39 mouse cellular contexts compared by ENCODE assay signal in the genomic region with DNA sequence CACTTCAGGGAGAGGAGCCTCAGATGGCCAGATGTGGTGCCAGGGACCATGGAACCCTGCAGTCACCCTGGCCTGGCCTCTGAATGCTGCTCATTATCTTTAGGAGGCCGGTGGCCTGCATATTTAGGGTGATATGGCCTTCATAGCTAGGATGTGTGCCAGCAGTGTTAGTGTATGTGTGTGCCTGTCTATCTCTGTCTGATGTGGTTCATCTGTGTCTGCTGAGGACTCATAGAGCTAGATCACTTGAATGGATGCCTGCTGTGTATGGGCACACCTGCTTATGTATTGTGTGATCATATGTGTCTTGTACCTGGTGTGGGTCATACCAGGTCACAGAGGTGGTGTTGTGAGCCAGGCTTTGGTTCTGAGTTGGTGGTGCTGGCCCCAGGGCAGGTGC. TPM values are rescaled to one million over a fixed set of nuclear protein-coding genes. Genes with fewer than 3 reads are reported as not detected.
DNase-seq lines count a peak whose midpoint lies in the region; ATAC-seq and TF ChIP-seq lines count a peak whose summit lies in the region.
"Had no signal": no experiment of that assay in that cellular context is flagged by ENCODE, and none has a peak within 500 bp of the region (broad histone marks: within the 10 kb centered on the region; RNA-seq: fewer than 3 reads in every experiment).

No protein-coding gene starts in this region.

- DNase-seq in cerebellum, adult 9-11 months = peak; percentile 4
- no peak for DNase-seq in cerebellum, adult 2 months
- DNase-seq in kidney, adult 18-20 months = peak; percentile 21
- no peak for DNase-seq in adrenal gland, adult 2 months
- DNase-seq: adrenal gland, postnatal 10 days; cerebellum, postnatal 10 days; forebrain, postnatal 0 days; gastrocnemius, postnatal 10 days; heart, postnatal 10 days; kidney, adult 11 months; kidney, postnatal 36 days; layer of hippocampus, postnatal 36 days; left cerebral cortex, postnatal 4 days; lung, postnatal 4 days; midbrain, embryonic 14.5 days; right cerebral cortex, adult 18-20 months; right cerebral cortex, postnatal 4 days; thymus, adult 18-20 months; thymus, postnatal 25 days had no signal

- no peak overlapping the region for H3K9ac ChIP-seq in kidney, embryonic 16.5 days (replicated peaks; ENCODE audit: low read length)
- H3K9ac ChIP-seq in hindbrain, embryonic 12.5 days = no peak overlapping the region
- H3K9ac ChIP-seq: embryonic facial prominence, embryonic 13.5 days; forebrain, postnatal 0 days; heart, embryonic 12.5 days; hindbrain, embryonic 15.5 days; kidney, embryonic 15.5 days; lung, embryonic 15.5 days had no signal

- no peak for ATAC-seq in kidney, embryonic 16.5 days (ENCODE audit: low FRiP score, low TSS enrichment)
- ATAC-seq in megakaryocyte, adult 5-6 weeks (ENCODE audit: poor library complexity, severe bottlenecking) = no peak
- ATAC-seq in hindbrain, embryonic 12.5 days (ENCODE audit: low FRiP score) = no peak
- ATAC-seq: activated CD4-positive, CD25-positive, alpha-beta regulatory T cell, adult 4 months; forebrain, postnatal 0 days; inflammation-experienced regulatory T-cells, adult 6 months had no signal

- 47% methylated on average over 1 of the region's 1 CpGs for WGBS in cerebellum, adult 2 months
- WGBS in kidney, embryonic 16.5 days = 88% methylated on average over 1 of the region's 1 CpGs
- 89% methylated on average over 1 of the region's 1 CpGs for WGBS in hindbrain, embryonic 12.5 days

- no peak overlapping the region for H3K4me2 ChIP-seq in kidney, embryonic 16.5 days (replicated peaks; ENCODE audit: low read depth, low read length)
- H3K4me2 ChIP-seq in hindbrain, embryonic 12.5 days (replicated peaks) = no peak overlapping the region
- H3K4me2 ChIP-seq: embryonic facial prominence, embryonic 13.5 days; heart, embryonic 12.5 days; hindbrain, embryonic 15.5 days; kidney, embryonic 15.5 days; lung, embryonic 15.5 days had no signal

- no peaks in the 10 kb centered on the region; the same call in 1 of the 2 replicates for H3K4me1 ChIP-seq in cerebellum, adult 2 months (ENCODE audit: control insufficient read depth, insufficient read depth, low read length)
- peaks cover 15% of the 10 kb centered on the region for H3K4me1 ChIP-seq in kidney, embryonic 16.5 days (ENCODE audit: insufficient read depth, low read length)
- H3K4me1 ChIP-seq in megakaryocyte, embryonic 14.5 days = peaks cover 59% of the 10 kb centered on the region
- peaks cover 14% of the 10 kb centered on the region for H3K4me1 ChIP-seq in hindbrain, embryonic 12.5 days

- H3K27me3 ChIP-seq in cerebellum, adult 2 months (ENCODE audit: control insufficient read depth, insufficient read depth, low read length) = no peaks in the 10 kb centered on the region
- no peaks in the 10 kb centered on the region for H3K27me3 ChIP-seq in kidney, embryonic 16.5 days (ENCODE audit: insufficient read depth, low read length)
- peaks cover 98% of the 10 kb centered on the region for H3K27me3 ChIP-seq in megakaryocyte, embryonic 14.5 days (replicated peaks)
- peaks cover 9% of the 10 kb centered on the region; the same call in 1 of the 2 replicates for H3K27me3 ChIP-seq in hindbrain, embryonic 12.5 days
- H3K27me3 ChIP-seq: lung, embryonic 15.5 days had no signal

- no peak for TF ChIP-seq CTCF in cerebellum, adult 2 months (IDR thresholded peaks at IDR 0.05; ENCODE audit: borderline replicate concordance, insufficient read depth, low read depth, low read length)

- peaks cover 10% of the 10 kb centered on the region for H3K36me3 ChIP-seq in kidney, embryonic 16.5 days (ENCODE audit: insufficient read depth, low read length)
- no peaks in the 10 kb centered on the region for H3K36me3 ChIP-seq in megakaryocyte, embryonic 14.5 days (replicated peaks; ENCODE audit: low read length)
- H3K36me3 ChIP-seq in hindbrain, embryonic 12.5 days = no peaks in the 10 kb centered on the region
- H3K36me3 ChIP-seq: embryonic facial prominence, embryonic 13.5 days; hindbrain, embryonic 15.5 days had no signal

- no peak overlapping the region for H3K4me3 ChIP-seq in cerebellum, adult 2 months (replicated peaks; ENCODE audit: insufficient read depth, low read depth, low read length)
- no peak overlapping the region for H3K4me3 ChIP-seq in kidney, embryonic 16.5 days (ENCODE audit: low read length)
- H3K4me3 ChIP-seq in megakaryocyte, embryonic 14.5 days (replicated peaks) = peak overlapping the region; percentile 15
- no peak overlapping the region for H3K4me3 ChIP-seq in hindbrain, embryonic 12.5 days
- H3K4me3 ChIP-seq: embryonic facial prominence, embryonic 13.5 days; forebrain, embryonic 10.5 days; heart, embryonic 12.5 days; hindbrain, embryonic 15.5 days; kidney, embryonic 15.5 days; lung, embryonic 15.5 days had no signal

- no peaks in the 10 kb centered on the region for H3K9me3 ChIP-seq in kidney, embryonic 16.5 days (ENCODE audit: low read length)
- H3K9me3 ChIP-seq in megakaryocyte, embryonic 14.5 days = peaks cover 7% of the 10 kb centered on the region; the same call in 1 of the 2 replicates
- H3K9me3 ChIP-seq in hindbrain, embryonic 12.5 days (replicated peaks) = no peaks in the 10 kb centered on the region
- H3K9me3 ChIP-seq: embryonic facial prominence, embryonic 13.5 days; forebrain, embryonic 10.5 days; heart, embryonic 12.5 days; hindbrain, embryonic 15.5 days; kidney, embryonic 15.5 days; lung, embryonic 15.5 days had no signal

- H3K27ac ChIP-seq in cerebellum, adult 2 months (ENCODE audit: insufficient read depth, low read length) = no peak overlapping the region
- no peak overlapping the region for H3K27ac ChIP-seq in kidney, embryonic 16.5 days (ENCODE audit: low read length)
- H3K27ac ChIP-seq in hindbrain, embryonic 12.5 days = no peak overlapping the region
- H3K27ac ChIP-seq: embryonic facial prominence, embryonic 13.5 days; forebrain, embryonic 10.5 days; hindbrain, embryonic 15.5 days; kidney, embryonic 15.5 days; lung, embryonic 15.5 days; stomach, postnatal 0 days had no signal

- no peak for TF ChIP-seq POLR2A in cerebellum, adult 2 months (IDR thresholded peaks at IDR 0.05; ENCODE audit: borderline replicate concordance, insufficient read depth, low read length)

RNA-seq across cellular contexts. Expression of gene Klf15, which starts 5.8 kb away (rescaled TPM):
- 26.1 and 28.4 TPM in 2 replicates for polyA plus RNA-seq in cerebellum, adult 2 months (2012; rRNA removed)
- 16.1 TPM in 2 replicates for polyA plus RNA-seq in kidney, embryonic 16.5 days (2015; fragmentation: Nextera tagmentation; extraction: Ambion mirVana)
- 0.12 and 3.0 TPM in 2 replicates for polyA plus RNA-seq in megakaryocyte, embryonic 14.5 days (2012; ENCODE audit: insufficient read depth, low replicate concordance)
- total RNA-seq in megakaryocyte, adult 5-6 weeks (2015) = not detected in 2 replicates
- total RNA-seq in megakaryocyte, adult 5-6 weeks (2017) = not detected in 2 replicates
- 6.3 and 6.9 TPM in 2 replicates for polyA plus RNA-seq in hindbrain, embryonic 12.5 days (2016; fragmentation: Nextera tagmentation; extraction: Ambion mirVana)
- 10 to 100 TPM; 32.6 to 43.7 TPM for total RNA-seq in adrenal gland, adult 2 months (2021)
- 73.8 and 79.8 TPM in 2 replicates for polyA plus RNA-seq in adrenal gland, adult 2 months (2012; rRNA removed)
- total RNA-seq: CH12.LX; common myeloid progenitor, adult 5-6 weeks; granulocyte monocyte progenitor cell, adult 5-6 weeks; hematopoietic stem cell, adult 5-6 weeks; monocyte, adult 5-6 weeks had no signal
- polyA plus RNA-seq: activated CD4-positive, CD25-positive, alpha-beta regulatory T cell, adult 4 months; C2C12; inflammation-experienced regulatory T-cells, adult 6 months had no signal

RNA-seq across cellular contexts. Expression of gene Aldh1l1, which starts 18.0 kb away (rescaled TPM):
- polyA plus RNA-seq in cerebellum, adult 2 months (2012; rRNA removed) = 50.1 and 56.3 TPM in 2 replicates
- 21.1 and 23.4 TPM in 2 replicates for polyA plus RNA-seq in kidney, embryonic 16.5 days (2015; fragmentation: Nextera tagmentation; extraction: Ambion mirVana)
- polyA plus RNA-seq in megakaryocyte, embryonic 14.5 days (2012; ENCODE audit: insufficient read depth, low replicate concordance) = 7.3 and 7.4 TPM in 2 replicates
- 0.31 and 0.68 TPM in 2 replicates for total RNA-seq in megakaryocyte, adult 5-6 weeks (2015)
- 0.45 and 0.55 TPM in 2 replicates for total RNA-seq in megakaryocyte, adult 5-6 weeks (2017)
- polyA plus RNA-seq in hindbrain, embryonic 12.5 days (2016; fragmentation: Nextera tagmentation; extraction: Ambion mirVana) = 13.0 and 19.4 TPM in 2 replicates
- 100 to 1,000 TPM; 136 to 202 TPM for total RNA-seq in adrenal gland, adult 2 months (2021)
- 83.4 and 111 TPM in 2 replicates for polyA plus RNA-seq in adrenal gland, adult 2 months (2012; rRNA removed)
- total RNA-seq: monocyte, adult 5-6 weeks had no signal

RNA-seq across cellular contexts. Expression of gene Cfap100, which starts 39.6 kb away (rescaled TPM):
- polyA plus RNA-seq in cerebellum, adult 2 months (2012; rRNA removed) = 5.3 and 5.5 TPM in 2 replicates
- polyA plus RNA-seq in kidney, embryonic 16.5 days (2015; fragmentation: Nextera tagmentation; extraction: Ambion mirVana) = 0.49 and 0.62 TPM in 2 replicates
- polyA plus RNA-seq in megakaryocyte, embryonic 14.5 days (2012; ENCODE audit: insufficient read depth, low replicate concordance) = 0.20 TPM in 1 of 2 replicates, not detected in the other
- total RNA-seq in megakaryocyte, adult 5-6 weeks (2015) = not detected in 2 replicates
- total RNA-seq in megakaryocyte, adult 5-6 weeks (2017) = not detected in 2 replicates
- 2.8 and 3.8 TPM in 2 replicates for polyA plus RNA-seq in hindbrain, embryonic 12.5 days (2016; fragmentation: Nextera tagmentation; extraction: Ambion mirVana)
- 1 to 10 TPM in 1 of 2 experiments, under 1 TPM in 1; 0.76 to 1.4 TPM for total RNA-seq in adrenal gland, adult 2 months (2021)
- 0.03 and 0.33 TPM in 2 replicates for polyA plus RNA-seq in adrenal gland, adult 2 months (2012; rRNA removed)
- total RNA-seq: CH12.LX; common myeloid progenitor, adult 5-6 weeks; granulocyte monocyte progenitor cell, adult 5-6 weeks; hematopoietic stem cell, adult 5-6 weeks; monocyte, adult 5-6 weeks had no signal
- polyA plus RNA-seq: spleen, adult 2 months had no signal

Comparison
In these comparisons a context has a peak if more than half of its experiments do, and no peak if none do; other contexts are left out.
1. DNase-seq: peak in cerebellum, adult 9-11 months (single experiment) and kidney, adult 18-20 months (single experiment); none in cerebellum, adult 2 months (0 of 2) and adrenal gland, adult 2 months (single experiment).